Mouse (Mus musculus): ENCODE measurements around the gene Tbc1d1. TPM values are rescaled to one million over a fixed set of nuclear protein-coding genes. Genes with fewer than 3 reads are reported as not detected.
A peak's percentile ranks its signal among the peaks of the same experiment; 100 is the strongest.

Gene Tbc1d1
- polyA plus RNA-seq, 2 experiments from 2014 or later: 37.0 to 38.7 TPM

- ATAC-seq: no peak
Measured at GRCm38 (mm10) chr5:64238894-64239652, 83.0 kb downstream of the Tbc1d1 start.

DNA sequence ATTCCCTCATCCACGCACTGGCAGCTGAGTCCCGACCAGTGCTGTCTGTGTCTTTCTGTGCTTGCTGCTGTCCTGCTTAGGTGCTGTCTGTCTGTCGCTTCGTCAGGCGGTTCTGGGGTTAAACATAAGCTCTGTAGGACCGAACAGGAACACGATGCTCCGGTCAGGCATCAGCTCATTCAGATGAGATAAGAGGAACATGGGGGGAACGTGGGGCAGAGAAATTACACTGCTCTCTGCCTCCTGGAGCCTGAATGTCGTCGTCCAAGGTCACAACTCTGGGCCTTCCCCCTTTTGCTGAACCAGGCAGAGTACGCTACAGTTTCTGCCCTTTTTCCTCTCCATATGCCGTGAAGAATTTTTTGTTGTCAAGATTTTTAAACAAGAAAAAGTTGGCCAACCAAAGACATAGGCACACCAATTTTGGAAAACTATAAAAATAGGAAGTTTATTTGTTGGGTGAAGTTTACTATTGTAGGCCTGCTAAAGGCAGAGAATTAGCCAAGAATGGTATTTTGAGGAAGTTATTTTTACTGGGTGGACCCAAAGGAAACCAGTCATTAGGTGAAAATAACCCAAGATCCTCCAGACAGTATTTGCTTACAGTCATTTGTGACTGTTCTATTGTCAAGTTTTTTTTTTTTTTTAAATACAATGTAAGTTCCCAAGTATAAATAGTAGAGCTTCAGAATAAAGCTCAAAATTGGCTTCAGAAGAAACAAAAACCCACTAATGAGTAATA is 85.0 kb downstream of the Tbc1d1 start:
- ATAC-seq: no peak

DNA sequence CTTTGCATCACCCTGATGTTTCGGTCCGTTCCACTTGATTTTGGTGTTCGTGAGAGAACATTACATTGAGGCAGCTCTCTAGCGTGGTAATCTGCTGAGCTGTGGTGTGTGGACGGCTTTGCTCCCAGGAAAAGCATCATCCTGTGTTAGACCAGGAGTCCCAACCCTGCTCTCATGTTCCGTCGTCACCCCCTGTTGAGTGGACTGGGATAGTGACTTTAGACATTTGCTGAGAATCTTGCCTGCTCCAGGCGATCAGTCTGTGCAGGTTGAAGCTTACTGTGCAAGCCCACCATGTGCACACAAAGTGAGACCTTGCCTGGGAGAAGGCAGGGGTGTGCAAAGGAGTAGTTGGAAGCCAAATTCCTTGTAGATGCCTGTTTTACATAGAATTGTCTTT is 85.8 kb downstream of the Tbc1d1 start:
- ATAC-seq: no peak

- no peak for ATAC-seq
Measured at GRCm38 (mm10) chr5:64242795-64243455, 86.8 kb downstream of the Tbc1d1 start.

DNA sequence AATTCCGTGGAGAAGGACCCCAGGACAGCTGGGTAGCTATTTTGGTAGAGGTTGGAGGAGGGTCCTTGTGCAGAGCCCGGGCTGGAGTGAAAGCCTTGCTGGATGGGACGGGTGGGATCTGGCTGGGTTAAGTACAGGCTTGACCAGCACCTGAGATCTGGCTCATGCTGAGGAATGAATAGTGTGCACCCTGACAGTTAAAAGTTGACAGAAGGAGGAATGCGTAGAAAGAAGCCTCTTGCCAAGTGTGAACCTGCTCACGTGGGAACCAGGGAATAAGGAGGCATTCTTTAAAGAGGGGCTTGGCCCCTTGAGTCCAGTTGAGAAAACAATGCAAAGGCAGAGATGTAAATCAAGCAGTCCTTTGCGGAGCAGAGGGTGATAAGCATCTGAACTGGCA is 87.6 kb downstream of the Tbc1d1 start:
- ATAC-seq: no peak

DNA sequence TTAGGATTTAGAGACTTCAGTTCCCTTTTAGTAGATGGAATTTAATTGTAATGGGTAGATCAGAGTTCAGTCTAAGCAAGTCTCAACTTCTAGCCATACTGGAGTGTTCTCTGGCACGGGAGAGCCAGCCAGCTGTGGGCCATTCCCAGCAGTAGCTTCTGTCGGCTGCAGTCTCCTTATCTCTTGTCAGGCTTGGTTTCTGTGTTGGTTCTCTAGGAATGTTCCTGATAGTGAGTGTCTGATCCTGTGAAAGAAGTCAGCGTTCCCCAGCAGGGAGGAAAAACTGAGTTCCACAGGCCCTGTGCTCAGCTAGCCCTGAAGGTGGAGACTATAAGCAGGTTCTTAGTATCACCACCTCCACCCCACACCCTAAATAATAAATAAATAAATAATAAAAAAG is 88.2 kb downstream of the Tbc1d1 start:
- no peak for ATAC-seq

DNA sequence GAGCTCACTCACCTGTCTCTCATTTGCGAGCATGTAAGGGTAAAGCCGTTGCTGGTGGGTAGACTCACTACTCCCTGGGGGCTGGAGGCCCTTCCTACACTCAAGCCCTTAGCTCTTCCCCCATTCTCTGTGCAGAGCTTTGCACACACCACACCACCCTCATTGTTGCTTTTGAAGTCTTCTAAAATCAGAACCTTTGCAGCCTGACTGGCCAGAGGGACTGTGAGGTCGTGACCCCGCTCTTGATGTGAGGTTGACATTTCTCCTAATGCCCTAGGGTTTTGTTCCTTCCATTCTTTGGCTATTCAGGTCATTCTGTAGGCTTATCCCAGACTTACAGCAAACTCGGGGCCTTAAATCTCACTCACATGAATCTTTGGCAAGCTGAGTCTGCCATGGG is 88.6 kb downstream of the Tbc1d1 start:
- no peak for ATAC-seq

DNA sequence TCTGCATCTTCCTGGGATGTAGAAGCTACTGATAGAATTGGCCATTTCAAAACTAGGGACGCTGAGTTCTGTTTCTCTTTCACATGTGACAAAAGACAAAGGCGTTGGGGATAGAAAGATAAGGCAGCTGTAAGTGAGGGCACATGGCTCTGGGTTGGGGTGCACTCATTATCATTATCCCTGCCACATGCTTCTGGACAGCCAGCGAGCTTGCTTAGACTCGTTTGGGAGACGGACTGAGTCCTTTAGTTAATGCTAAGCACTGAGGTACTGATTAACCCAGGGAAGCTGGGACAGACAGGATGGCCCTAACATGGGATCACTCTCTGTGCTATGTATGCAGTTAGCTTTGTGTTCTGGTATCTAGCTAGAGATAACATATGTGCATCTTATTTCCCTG is 95.3 kb downstream of the Tbc1d1 start:
- ATAC-seq: no peak

DNA sequence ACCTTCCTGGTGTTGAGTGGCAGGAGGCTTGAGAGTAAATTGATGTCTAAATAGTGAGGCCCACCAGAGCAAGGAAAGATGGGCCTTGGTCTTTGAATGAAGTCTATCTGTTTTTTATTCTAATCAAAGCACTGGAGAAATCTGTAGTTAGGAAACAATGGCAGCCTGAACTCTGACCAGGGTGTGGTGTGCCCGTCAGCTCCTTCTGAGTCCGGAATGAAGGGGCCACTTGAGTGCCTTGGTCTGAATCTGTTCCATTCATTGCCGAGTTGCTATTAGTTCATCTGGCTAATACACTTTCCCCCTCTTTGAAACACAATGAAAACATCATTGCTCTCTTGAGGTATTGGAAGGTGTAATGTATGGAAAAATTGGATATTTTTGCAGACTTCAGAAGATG is 98.2 kb downstream of the Tbc1d1 start:
- no peak for ATAC-seq

DNA sequence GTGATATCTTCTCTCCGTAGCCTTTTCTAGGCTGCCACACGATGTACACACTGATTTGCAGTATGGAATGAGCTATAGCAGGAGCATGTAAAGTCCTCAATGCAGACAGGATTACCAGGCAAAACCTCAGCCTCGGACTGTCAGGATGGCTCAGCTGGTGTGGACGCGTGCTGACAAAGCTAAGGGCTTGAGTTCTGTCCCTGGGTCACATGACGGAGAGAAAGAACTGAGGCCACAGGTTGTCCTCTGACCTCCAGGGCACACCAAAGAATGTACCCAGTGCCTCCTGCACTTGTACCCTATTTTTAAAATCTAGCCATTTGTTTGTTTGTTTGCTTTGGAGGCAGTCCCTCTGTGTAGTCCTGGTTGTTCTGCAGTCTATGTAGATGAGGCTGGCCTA is 98.9 kb downstream of the Tbc1d1 start:
- no peak for ATAC-seq

GRCm38 (mm10) chr5:64263348-64263747 is 107.2 kb downstream of the Tbc1d1 start:
- ATAC-seq: no peak

GRCm38 (mm10) chr5:64263898-64264478 is 107.9 kb downstream of the Tbc1d1 start:
- no peak for ATAC-seq

DNA sequence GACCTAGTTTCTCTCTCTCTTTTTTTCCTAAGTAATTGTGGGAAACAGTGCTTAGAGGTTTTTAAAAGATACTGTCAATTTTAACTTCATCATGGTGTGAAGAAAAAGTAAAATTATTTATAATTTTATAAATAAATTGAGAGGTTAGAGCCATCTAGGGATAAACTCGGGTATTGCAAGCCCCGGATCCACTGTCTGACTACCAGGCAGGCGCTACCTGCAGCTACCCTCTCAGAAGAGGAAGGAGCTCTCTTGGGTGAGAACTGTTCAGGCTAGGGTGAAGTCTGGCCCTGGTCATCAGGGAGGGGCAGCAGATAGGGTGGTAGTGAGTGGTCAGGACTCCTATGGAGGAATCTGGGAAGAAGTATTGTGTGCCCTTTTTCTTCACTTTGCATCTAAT is 109.0 kb downstream of the Tbc1d1 start:
- peak; percentile 53 for ATAC-seq

GRCm38 (mm10) chr5:64265906-64266305 is 109.8 kb downstream of the Tbc1d1 start:
- ATAC-seq: no peak

GRCm38 (mm10) chr5:64266534-64266933 is 110.4 kb downstream of the Tbc1d1 start:
- no peak for ATAC-seq

DNA sequence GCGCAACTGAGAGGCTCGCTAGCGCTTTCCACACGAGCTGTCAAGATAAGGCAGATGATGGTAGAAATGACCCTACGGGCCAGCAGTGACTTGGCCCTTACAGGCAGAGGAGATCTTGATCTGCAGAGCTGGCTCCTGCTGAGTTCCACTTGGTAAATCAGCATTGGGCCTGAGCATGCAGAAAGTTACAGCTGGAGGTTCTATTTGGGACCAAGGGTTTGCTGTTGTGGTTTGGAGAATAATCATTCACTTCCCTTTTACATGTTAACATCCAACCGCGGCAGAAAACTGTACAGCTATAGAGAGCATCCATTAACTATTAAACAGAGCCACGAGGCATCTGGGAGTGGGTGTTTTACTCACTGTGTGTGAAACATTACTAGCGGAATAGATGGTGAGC is 111.2 kb downstream of the Tbc1d1 start:
- no peak for ATAC-seq

DNA sequence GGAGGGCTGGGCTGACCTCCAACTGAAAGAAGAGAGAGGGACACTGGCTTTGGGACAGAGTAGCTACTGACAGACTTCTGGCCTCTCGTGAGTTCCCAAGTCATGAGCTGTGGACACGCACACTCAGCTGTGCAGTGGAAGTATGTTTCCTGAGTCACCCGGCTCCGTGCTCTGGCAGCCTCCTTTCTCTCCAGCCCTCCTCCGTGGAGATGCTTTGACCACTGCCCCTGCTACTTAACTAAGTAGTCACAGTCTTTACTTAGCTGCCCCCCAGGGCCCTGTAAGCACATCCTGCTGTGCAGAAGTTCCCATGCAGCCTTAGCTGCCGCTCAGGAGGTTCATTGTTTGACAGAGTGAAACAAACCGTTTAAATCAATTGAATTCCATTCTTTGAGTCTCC is 113.6 kb downstream of the Tbc1d1 start:
- no peak for ATAC-seq

- no peak for ATAC-seq
Measured at GRCm38 (mm10) chr5:64273517-64273916, 117.4 kb downstream of the Tbc1d1 start.

DNA sequence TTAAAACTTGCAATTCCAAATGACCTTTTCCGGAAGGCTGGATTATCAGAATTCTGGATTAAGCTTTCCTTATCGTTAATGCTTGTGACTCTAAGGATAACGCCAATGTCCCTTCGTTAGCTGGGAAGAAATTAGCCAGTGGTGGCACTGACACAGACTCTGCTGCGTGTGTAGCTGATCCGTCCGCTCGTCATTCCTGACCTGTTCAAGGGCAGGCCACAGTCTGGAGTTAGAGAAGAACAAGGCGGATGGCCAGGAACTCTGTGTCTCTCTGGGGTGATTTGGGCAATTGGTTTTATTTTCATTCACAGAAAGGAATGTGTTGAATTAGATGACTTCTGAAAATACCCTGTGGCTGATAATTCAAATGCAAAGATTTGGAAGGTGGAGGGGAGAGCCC is 118.2 kb downstream of the Tbc1d1 start:
- no peak for ATAC-seq

DNA sequence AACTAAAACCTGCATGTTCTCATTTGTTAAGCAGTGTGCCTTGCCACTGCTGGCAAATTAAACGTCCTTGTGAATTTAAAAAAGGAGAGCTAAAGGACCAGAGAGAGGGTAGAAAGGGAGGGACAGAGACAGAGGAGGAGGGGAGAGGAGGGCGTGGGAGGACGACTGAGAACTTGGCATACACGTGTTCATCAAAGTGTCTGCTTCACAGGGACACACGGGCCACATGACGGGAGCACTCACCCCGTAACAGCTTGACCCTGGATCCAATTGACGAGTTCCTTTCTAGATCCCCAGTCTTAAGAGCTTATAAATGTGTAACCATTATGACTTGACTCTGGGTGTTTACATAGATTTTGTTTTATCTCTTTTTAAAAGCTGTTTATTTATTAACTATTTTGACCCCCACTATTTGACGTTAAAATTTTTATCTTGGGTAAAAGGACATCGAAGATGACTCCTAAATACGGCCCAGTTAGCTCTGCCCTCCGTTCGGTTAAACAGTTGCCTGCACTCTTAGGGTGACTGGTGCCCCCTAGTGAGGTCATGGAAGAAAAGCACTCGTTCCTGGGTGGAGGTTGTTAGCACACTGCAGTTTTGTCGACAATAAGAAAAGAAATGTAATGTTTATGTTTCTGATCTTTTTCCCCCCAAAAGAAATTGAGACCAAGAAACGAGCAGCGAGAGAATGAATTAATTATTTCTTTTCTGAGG is 118.8 kb downstream of the Tbc1d1 start:
- ATAC-seq: peak; percentile 69

DNA sequence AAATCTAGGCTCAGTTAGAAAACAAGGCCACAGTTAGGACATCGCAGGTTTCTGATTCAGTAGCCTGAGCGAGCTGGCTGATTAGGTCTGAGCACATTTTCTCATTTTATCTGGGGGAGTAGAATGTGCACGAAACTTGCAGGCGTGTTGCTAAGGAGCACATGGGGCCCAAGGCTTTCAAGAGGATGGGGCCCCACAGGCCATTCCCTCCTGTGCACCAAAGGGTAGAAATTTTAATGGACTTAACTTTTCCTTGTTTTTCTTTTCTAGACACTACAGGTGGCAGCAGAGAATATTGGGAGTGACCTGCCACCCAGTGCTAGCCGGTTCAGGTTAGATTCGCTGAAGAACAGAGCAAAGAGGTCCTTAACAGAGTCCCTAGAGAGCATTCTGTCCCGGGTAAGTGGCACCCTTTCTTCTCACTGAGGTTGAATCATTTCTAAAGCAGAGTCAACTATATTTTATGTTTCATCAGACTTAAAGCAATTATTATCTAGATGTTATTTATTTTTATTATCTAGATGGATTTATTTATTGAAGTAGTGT is 121.6 kb downstream of the Tbc1d1 start:
- no peak for ATAC-seq

DNA sequence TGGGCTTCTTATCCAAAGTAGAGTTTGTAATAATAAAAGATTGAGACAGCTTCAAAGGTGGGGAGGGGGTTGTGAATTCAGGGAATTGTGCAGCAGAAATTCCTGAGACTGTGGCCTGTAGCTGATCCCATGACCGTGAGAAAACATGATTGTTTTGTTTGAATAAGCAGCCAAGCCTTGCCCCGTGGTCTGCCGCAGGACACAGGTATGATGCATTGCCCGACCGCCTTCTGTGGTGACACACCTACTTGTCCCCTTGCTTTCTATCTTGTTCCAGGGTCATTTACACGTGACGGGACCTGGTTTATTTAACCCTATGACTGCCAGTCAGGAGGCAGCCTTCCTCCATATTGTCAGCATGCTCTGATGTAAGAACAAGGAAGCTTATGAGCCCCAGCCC is 123.6 kb downstream of the Tbc1d1 start:
- no peak for ATAC-seq

Measured in CD4-positive, CD25-positive, alpha-beta regulatory T cell, adult 4 months (primary cell).